Mouse (Mus musculus): ENCODE measurements at regions not wholly inside any gene's neighbourhood (a gene's known extent, or its start where the extent isn't known, plus 50 kb on each side); places are given as distances from the start of the nearest gene placed in this dataset.

GRCm38 (mm10) chr2:75422798-75423685 lies 236.0 kb upstream of the Hnrnpa3 start:
- H3K9me3 ChIP-seq (replicated peaks; ENCODE audit: control insufficient read depth, low read length): no peaks in the 10 kb centered on the region
- H3K4me2 ChIP-seq (ENCODE audit: low read depth, low read length): no peak overlapping the region
- H3K9ac ChIP-seq (replicated peaks; ENCODE audit: low read length): no peak overlapping the region
- H3K4me3 ChIP-seq (ENCODE audit: low read depth, low read length): no peak overlapping the region
- no peak overlapping the region for H3K27ac ChIP-seq (replicated peaks; ENCODE audit: low read depth, low read length)
- WGBS: 71% methylated on average over 20 of the region's 20 CpGs
- no peaks in the 10 kb centered on the region for H3K36me3 ChIP-seq (replicated peaks; ENCODE audit: control insufficient read depth, insufficient read depth, low read depth, low read length)
- DNase-seq (ENCODE audit: low spot score) (peak; percentile 17), ATAC-seq (replicated peaks; ENCODE audit: insufficient number of reproducible peaks, low FRiP score, low TSS enrichment, low read depth) (no peak)
- no peaks in the 10 kb centered on the region for H3K4me1 ChIP-seq (ENCODE audit: control insufficient read depth, insufficient read depth, low read length)
- no peaks in the 10 kb centered on the region for H3K27me3 ChIP-seq (ENCODE audit: control insufficient read depth, insufficient read depth, low read length)

- no peaks in the 10 kb centered on the region for H3K27me3 ChIP-seq (ENCODE audit: control insufficient read depth, insufficient read depth, low read length)
- ATAC-seq (replicated peaks; ENCODE audit: insufficient number of reproducible peaks, low FRiP score, low TSS enrichment, low read depth): no peak
- no peak overlapping the region for H3K27ac ChIP-seq (replicated peaks; ENCODE audit: low read depth, low read length)
- no peak overlapping the region for H3K9ac ChIP-seq (replicated peaks; ENCODE audit: low read length)
- H3K4me3 ChIP-seq (ENCODE audit: low read depth, low read length): no peak overlapping the region
- H3K36me3 ChIP-seq (replicated peaks; ENCODE audit: control insufficient read depth, insufficient read depth, low read depth, low read length): no peaks in the 10 kb centered on the region
- H3K4me1 ChIP-seq (ENCODE audit: control insufficient read depth, insufficient read depth, low read length): no peaks in the 10 kb centered on the region
- H3K4me2 ChIP-seq (ENCODE audit: low read depth, low read length): no peak overlapping the region
- DNase-seq (ENCODE audit: low spot score): peak; percentile 8
- H3K9me3 ChIP-seq (replicated peaks; ENCODE audit: control insufficient read depth, low read length): no peaks in the 10 kb centered on the region
- WGBS: 31% methylated on average over 5 of the region's 5 CpGs
These were observed 235.2 kb upstream of the Hnrnpa3 start for GRCm38 (mm10) chr2:75423872-75424271.

DNA sequence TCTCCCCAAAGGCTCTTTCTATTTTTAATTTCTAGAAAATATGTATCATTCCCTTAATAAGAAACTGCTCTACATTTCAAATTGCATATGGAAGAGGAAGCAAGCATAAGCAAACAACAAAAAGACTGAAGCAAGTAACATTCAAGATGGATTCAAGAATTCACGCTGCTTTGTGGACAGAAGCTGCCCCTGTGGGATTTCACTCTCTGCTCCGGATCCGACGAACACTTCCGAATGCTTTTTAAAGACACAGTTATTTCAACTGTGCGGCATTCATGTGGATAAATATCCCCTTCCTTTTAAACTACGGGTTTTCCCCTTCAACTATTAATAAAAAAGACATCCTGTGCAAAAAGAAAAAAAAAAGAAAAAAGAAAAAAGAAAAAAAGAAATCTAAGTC lies 234.7 kb upstream of the Hnrnpa3 start:
- no peaks in the 10 kb centered on the region for H3K36me3 ChIP-seq (replicated peaks; ENCODE audit: control insufficient read depth, insufficient read depth, low read depth, low read length)
- no peak overlapping the region for H3K9ac ChIP-seq (replicated peaks; ENCODE audit: low read length)
- DNase-seq (ENCODE audit: low spot score): peak; percentile 29
- no peak for ATAC-seq (replicated peaks; ENCODE audit: insufficient number of reproducible peaks, low FRiP score, low TSS enrichment, low read depth)
- no peak overlapping the region for H3K27ac ChIP-seq (replicated peaks; ENCODE audit: low read depth, low read length)
- no peak overlapping the region for H3K4me3 ChIP-seq (ENCODE audit: low read depth, low read length)
- no peaks in the 10 kb centered on the region for H3K9me3 ChIP-seq (replicated peaks; ENCODE audit: control insufficient read depth, low read length)
- WGBS: 33% methylated on average over 7 of the region's 7 CpGs
- H3K4me2 ChIP-seq (ENCODE audit: low read depth, low read length): no peak overlapping the region
- H3K4me1 ChIP-seq (ENCODE audit: control insufficient read depth, insufficient read depth, low read length): no peaks in the 10 kb centered on the region
- no peaks in the 10 kb centered on the region for H3K27me3 ChIP-seq (ENCODE audit: control insufficient read depth, insufficient read depth, low read length)

- H3K9me3 ChIP-seq (replicated peaks; ENCODE audit: control insufficient read depth, low read length): no peaks in the 10 kb centered on the region
- H3K4me1 ChIP-seq (ENCODE audit: control insufficient read depth, insufficient read depth, low read length): no peaks in the 10 kb centered on the region
- no peak overlapping the region for H3K4me3 ChIP-seq (ENCODE audit: low read depth, low read length)
- no peaks in the 10 kb centered on the region for H3K27me3 ChIP-seq (ENCODE audit: control insufficient read depth, insufficient read depth, low read length)
- ATAC-seq (replicated peaks; ENCODE audit: insufficient number of reproducible peaks, low FRiP score, low TSS enrichment, low read depth) (no peak), DNase-seq (ENCODE audit: low spot score) (no peak)
- WGBS: 74% methylated on average over 14 of the region's 14 CpGs
- H3K27ac ChIP-seq (replicated peaks; ENCODE audit: low read depth, low read length): no peak overlapping the region
- no peaks in the 10 kb centered on the region for H3K36me3 ChIP-seq (replicated peaks; ENCODE audit: control insufficient read depth, insufficient read depth, low read depth, low read length)
- H3K9ac ChIP-seq (replicated peaks; ENCODE audit: low read length): no peak overlapping the region
- no peak overlapping the region for H3K4me2 ChIP-seq (ENCODE audit: low read depth, low read length)
These were observed 234.2 kb upstream of the Hnrnpa3 start for GRCm38 (mm10) chr2:75424911-75425310.

- Histone ChIP-seq H3K4me1 (ENCODE audit: control insufficient read depth, insufficient read depth, low read length) (no peaks in the 10 kb centered on the region), H3K27me3 (ENCODE audit: control insufficient read depth, insufficient read depth, low read length) (no peaks in the 10 kb centered on the region), H3K9me3 (replicated peaks; ENCODE audit: control insufficient read depth, low read length) (no peaks in the 10 kb centered on the region), H3K36me3 (replicated peaks; ENCODE audit: control insufficient read depth, insufficient read depth, low read depth, low read length) (no peaks in the 10 kb centered on the region), H3K4me3 (ENCODE audit: low read depth, low read length) (no peak overlapping the region), H3K4me2 (ENCODE audit: low read depth, low read length) (no peak overlapping the region), H3K9ac (replicated peaks; ENCODE audit: low read length) (no peak overlapping the region), H3K27ac (replicated peaks; ENCODE audit: low read depth, low read length) (no peak overlapping the region)
- 29% methylated on average over 7 of the region's 7 CpGs for WGBS
- DNase-seq (ENCODE audit: low spot score) (no peak), ATAC-seq (replicated peaks; ENCODE audit: insufficient number of reproducible peaks, low FRiP score, low TSS enrichment, low read depth) (no peak)
These were observed 233.7 kb upstream of the Hnrnpa3 start for GRCm38 (mm10) chr2:75425384-75425783.

- Histone ChIP-seq H3K9ac (replicated peaks; ENCODE audit: low read length) (no peak overlapping the region), H3K36me3 (replicated peaks; ENCODE audit: control insufficient read depth, insufficient read depth, low read depth, low read length) (no peaks in the 10 kb centered on the region), H3K4me3 (ENCODE audit: low read depth, low read length) (no peak overlapping the region), H3K4me2 (ENCODE audit: low read depth, low read length) (no peak overlapping the region), H3K27ac (replicated peaks; ENCODE audit: low read depth, low read length) (no peak overlapping the region), H3K9me3 (replicated peaks; ENCODE audit: control insufficient read depth, low read length) (no peaks in the 10 kb centered on the region), H3K27me3 (ENCODE audit: control insufficient read depth, insufficient read depth, low read length) (no peaks in the 10 kb centered on the region), H3K4me1 (ENCODE audit: control insufficient read depth, insufficient read depth, low read length) (no peaks in the 10 kb centered on the region)
- ATAC-seq (replicated peaks; ENCODE audit: insufficient number of reproducible peaks, low FRiP score, low TSS enrichment, low read depth) (no peak), DNase-seq (ENCODE audit: low spot score) (no peak)
- 55% methylated on average over 9 of the region's 9 CpGs for WGBS
These were observed 233.3 kb upstream of the Hnrnpa3 start for GRCm38 (mm10) chr2:75425791-75426190.

GRCm38 (mm10) chr2:75427936-75428458 lies 231.1 kb upstream of the Hnrnpa3 start:
- Histone ChIP-seq H3K4me1 (ENCODE audit: control insufficient read depth, insufficient read depth, low read length) (no peaks in the 10 kb centered on the region), H3K9ac (replicated peaks; ENCODE audit: low read length) (no peak overlapping the region), H3K36me3 (replicated peaks; ENCODE audit: control insufficient read depth, insufficient read depth, low read depth, low read length) (no peaks in the 10 kb centered on the region), H3K27me3 (ENCODE audit: control insufficient read depth, insufficient read depth, low read length) (no peaks in the 10 kb centered on the region), H3K4me3 (ENCODE audit: low read depth, low read length) (no peak overlapping the region), H3K9me3 (replicated peaks; ENCODE audit: control insufficient read depth, low read length) (no peaks in the 10 kb centered on the region), H3K4me2 (ENCODE audit: low read depth, low read length) (no peak overlapping the region), H3K27ac (replicated peaks; ENCODE audit: low read depth, low read length) (no peak overlapping the region)
- ATAC-seq (replicated peaks; ENCODE audit: insufficient number of reproducible peaks, low FRiP score, low TSS enrichment, low read depth): no peak
- no peak for DNase-seq (ENCODE audit: low spot score)
- 95% methylated on average over 4 of the region's 4 CpGs for WGBS

- WGBS: 76% methylated on average over 4 of the region's 4 CpGs
- Histone ChIP-seq H3K27ac (replicated peaks; ENCODE audit: low read depth, low read length) (no peak overlapping the region), H3K4me2 (ENCODE audit: low read depth, low read length) (no peak overlapping the region), H3K36me3 (replicated peaks; ENCODE audit: control insufficient read depth, insufficient read depth, low read depth, low read length) (no peaks in the 10 kb centered on the region), H3K9me3 (replicated peaks; ENCODE audit: control insufficient read depth, low read length) (no peaks in the 10 kb centered on the region), H3K27me3 (ENCODE audit: control insufficient read depth, insufficient read depth, low read length) (no peaks in the 10 kb centered on the region), H3K9ac (replicated peaks; ENCODE audit: low read length) (no peak overlapping the region), H3K4me1 (ENCODE audit: control insufficient read depth, insufficient read depth, low read length) (no peaks in the 10 kb centered on the region), H3K4me3 (ENCODE audit: low read depth, low read length) (no peak overlapping the region)
- ATAC-seq (replicated peaks; ENCODE audit: insufficient number of reproducible peaks, low FRiP score, low TSS enrichment, low read depth): no peak
- no peak for DNase-seq (ENCODE audit: low spot score)
These were observed 228.7 kb upstream of the Hnrnpa3 start for GRCm38 (mm10) chr2:75430161-75430940.
